Mouse (Mus musculus) urinary bladder, adult 2 months (tissue): ENCODE measurements at regions not wholly inside any gene's neighbourhood (a gene's known extent, or its start where the extent isn't known, plus 50 kb on each side); places are given as distances from the start of the nearest gene placed in this dataset.

Experiments used
- DNase-seq: peaks from one replicate; pipeline ENCODE4 v3.0.0; 2022; ENCODE audit warnings: low spot score

DNA sequence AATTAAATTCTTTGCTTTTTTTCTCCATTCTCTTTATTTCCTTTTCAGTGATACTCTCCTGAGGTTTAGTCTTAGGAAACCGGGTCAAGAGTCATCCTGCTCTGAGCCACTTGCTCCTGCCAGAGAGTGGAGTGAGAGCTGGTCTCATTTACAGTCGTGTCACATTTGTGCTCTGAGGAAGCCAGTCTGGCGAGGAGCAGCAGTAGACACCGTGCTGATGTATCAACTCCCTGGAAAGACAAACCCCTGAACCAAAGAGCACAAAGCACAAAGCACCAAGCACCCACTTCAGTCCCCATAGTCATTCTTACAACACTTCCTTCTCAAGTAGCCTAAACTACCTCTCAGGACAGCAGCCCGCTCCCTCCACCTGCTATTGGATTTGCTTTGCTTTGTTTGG is 390.7 kb downstream of the Wdr11 start:
- no peak for DNase-seq

DNA sequence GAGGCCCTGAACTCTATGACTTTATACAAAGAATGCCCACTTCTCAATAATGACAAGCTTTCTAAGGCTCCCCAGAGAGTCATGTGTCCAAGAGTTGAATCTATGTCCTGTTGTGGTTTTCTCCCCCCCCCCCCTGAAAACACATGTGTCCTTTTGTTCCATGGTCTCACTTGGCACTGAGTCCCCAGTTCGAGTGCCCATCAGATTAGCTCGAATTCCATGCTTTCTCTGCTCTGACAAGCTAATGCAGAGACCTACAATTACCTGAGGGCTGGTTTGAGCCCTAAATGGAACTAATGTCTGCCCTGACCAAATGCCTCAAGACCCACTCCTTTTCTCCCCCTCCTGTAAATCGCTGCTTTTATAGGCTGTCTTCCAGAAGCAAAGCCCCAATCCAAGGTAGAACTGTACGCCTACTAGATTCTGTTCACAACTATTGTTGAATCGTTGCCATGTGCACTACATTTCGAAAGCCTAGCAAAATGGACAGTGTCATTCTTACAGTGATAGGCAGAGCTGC is 392.0 kb downstream of the Wdr11 start:
- DNase-seq = no peak

- no peak for DNase-seq
Measured at GRCm38 (mm10) chr7:129984367-129984766, 392.7 kb downstream of the Wdr11 start.

DNA sequence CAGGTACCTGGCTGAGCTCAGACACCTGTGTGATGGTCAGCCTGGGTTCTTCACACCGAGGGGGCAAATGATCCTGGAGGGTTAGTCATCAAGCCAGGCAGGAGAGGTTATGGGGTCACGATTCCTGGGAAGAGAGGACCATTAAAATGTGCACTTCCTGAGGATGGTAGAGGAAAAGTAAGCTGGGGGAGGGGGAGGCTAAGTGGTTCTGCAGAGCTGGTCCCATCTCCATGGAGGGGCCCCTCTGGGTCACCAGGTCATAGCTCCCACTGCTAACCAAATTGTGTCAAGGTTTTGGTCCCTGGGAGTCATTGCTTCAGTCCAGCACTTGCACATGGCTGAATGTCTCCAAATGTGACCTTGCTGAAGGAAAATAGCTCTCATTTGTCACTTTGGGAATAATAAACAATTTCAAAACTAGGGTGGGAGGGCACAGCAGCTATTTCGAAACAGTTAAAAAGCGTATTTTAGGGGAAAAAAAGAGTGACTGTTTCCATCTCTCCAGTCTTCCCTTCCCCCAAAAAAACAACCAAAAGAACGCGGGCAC is 395.5 kb downstream of the Wdr11 start:
- no peak for DNase-seq

DNA sequence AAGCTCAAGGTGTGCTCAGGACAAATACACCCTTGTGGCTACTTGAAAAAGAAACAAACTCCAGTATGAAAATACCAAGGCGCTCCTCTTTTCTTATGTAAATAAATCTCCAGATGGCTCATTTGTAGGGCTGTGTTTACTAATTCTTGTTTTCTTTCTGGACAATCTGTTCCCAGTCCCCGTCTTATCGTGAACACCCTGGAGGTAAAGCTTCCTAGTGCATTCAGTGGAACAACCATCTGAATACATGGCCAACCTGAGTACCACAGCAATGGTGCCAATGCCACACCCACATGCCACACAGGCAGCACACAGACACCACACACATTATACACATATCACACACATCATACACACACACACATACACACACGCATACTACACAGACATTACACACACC is 396.1 kb downstream of the Wdr11 start:
- DNase-seq = no peak

- DNase-seq = no peak
Measured at GRCm38 (mm10) chr7:129993446-129994223, 402.0 kb downstream of the Wdr11 start.

DNA sequence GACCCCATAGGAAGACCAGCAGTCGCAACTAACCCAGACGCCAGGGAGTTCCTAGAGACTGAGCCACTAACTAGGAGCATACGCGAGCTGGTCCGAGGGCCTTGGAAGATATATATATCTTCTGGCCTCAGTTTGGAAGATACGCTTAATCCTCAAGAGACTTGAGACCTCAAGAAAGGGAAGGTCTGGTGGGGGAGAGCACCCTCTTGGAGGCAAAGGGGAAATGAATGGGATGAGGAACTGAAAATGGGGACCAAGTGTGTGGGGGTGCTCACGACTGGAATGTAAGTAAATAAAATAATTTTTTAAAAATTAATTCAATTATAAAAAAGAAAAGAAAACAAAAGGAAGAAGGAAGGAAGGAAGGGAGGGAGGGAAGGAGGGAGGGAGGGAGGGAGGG is 403.9 kb downstream of the Wdr11 start:
- DNase-seq = no peak

DNA sequence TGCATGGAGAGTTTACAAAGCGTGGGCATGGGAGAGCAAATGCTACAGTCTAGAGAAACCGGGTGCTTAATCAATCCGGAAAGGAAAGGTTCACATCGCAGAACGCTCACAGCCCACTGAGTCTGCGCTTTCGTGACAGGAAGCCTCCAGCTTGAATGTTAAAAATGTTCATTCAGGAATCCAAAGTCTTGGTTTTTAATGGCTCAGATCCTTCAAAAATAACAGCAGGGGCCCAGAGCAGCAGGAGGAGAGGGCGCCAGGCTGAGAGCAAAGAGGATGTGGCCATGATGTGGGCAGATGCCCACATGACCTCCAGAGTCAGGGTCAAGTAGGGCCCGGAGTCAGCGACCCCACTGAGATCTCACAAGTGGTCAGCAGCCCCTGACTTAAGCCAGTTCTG is 409.4 kb downstream of the Wdr11 start:
- no peak for DNase-seq

DNA sequence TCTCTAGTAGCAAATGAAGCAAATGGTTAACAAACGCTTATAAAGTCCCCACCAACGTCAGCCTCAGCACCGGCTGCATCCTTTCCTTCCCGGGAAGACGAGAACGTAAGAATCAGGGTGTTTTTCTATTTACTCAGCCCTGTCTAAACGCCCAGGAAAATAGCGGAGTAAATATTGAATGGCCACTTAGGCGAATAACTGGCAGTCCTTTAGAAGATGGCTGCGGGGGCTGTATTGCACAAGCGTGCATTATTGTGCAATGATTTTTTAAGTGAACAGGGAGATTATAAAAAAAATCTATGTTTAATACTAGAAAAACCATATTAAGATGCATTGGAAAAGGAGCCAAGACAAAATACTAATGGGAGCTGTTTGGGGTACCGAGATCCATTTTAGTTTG is 410.3 kb downstream of the Wdr11 start:
- DNase-seq = no peak

GRCm38 (mm10) chr7:130005406-130005805 is 413.7 kb downstream of the Wdr11 start:
- no peak for DNase-seq

DNA sequence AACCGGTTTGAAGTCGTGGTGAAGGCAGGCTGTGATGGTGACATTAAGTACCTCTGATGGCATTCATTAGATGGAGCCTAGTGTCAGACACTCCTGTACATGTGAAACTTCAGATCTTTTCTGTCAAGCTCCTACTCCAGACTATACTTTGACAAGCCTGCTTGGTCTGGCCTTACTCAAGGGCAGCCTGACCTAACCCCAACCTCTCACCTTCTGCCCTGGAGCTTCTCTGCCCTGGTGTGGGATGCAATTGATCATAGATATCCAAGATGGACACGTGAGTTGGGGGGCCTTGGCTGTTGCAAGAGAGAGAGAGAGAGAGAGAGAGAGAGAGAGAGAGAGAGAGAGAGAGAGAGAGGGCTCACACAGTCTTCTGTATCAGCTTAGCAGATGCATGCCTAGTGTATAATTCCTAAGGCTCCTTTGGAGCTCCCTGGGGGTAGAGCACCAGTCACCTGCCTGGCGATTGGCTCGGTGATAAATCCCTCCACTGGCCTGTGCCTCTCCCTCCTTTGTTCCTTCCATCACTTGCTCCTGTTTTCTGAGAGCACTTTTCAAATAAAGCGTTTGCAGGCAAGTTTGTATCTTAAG is 416.4 kb downstream of the Wdr11 start:
- no peak for DNase-seq

DNA sequence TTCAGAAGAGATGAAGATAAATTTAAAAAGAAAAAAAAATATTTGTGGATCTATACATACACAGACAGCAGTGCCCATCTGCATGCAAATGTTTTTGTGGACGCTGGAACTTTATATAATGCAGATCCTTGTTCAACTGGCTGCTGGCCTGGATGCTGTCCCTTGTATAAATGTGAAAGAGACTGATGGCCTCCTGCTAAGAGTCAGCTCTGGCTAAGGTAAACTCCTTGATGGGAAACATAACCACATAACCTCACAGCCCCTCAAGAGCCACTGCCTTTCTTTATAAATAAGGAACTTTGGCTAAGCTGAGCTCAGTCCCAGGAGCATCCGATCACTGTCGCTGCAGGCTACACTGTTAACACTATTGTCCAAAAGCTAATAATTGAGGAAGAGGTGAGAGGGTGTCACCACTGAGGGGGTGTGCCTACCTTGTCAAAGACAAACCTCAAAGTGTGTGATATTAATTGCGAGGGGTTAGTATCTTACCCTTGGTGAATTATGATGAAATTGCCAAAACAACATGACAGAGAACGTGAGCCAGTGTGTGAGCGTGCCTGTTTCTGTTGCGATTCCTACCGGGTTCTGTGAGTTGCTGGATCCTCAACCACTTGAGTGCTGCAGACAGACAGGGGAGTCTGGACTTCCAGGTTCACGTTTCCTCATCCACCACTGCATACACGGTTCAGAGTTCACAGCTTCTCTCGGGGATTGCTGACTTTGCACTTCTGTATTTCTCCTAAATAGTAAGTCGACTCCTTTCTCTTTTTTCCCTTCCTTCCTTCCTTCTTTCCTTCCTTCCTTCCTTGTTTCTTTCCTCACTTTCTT is 417.1 kb downstream of the Wdr11 start:
- no peak for DNase-seq

- DNase-seq = no peak
Measured at GRCm38 (mm10) chr7:130012067-130012466, 420.4 kb downstream of the Wdr11 start.

DNA sequence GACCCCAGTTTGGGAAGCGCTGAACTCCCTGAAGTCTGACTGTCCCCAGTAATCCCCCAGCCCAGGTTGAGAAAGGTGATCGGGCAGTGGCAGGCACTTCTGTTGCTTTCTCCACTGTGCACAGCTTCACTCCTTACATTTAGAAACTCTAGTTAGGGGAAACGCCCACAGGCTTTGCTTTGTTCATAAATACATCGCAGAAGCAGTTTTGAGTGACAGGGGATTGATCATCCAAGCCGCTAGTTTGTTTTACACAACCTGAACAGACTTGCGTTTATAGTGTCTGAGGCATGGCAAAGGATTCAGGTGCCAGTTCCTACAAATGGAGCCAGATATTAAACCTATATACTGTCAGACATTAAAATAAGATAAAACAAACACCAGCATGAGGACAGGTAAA is 421.4 kb downstream of the Wdr11 start:
- DNase-seq = no peak

DNA sequence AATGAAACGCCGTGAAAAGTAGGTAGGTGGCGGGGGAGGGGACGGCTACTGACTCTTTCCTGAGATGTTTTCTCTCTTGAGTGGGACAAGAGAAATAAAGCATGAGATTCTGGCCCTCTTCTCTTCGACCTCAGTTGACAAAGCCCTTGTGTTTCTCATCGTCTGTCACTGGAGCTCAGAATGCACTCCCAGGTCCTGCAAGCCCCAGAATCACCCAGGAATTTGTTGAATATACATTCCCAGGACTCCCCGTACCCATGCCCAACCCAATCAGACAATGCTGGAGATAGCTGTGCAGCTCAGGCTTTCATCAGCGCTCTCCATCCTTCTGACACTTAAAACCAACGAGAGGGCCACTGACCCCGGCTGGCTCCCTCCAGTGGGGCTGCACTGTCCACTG is 422.9 kb downstream of the Wdr11 start:
- no peak for DNase-seq

DNA sequence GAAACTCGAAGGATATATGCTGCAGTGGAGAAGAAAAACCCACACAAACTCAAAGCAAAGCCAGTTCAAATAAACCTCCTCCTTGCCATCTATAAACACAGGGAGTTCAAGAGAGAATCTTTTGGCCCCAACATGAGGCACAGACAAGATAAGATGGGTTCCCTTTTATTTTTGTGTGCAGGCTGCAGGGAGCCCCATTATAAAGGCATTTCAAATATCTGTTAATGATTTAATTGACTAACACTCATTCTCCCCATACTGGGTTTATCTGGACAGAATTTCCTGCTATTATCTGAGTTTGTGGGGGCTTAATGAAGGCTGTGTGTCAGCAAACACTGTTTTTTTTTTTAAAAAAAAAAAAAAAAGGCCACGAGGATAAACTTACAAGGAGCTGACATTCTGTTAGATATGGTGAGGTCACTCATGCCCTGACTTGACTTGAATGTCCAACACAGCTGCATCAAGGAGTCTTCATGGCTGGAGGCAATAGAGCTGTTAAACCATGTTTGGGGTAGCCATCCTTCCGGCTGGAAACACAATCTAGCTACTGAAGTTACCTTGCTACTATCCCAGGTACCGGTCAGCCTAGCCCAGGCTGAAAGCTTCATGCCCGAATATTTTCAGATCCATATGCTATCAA is 423.8 kb downstream of the Wdr11 start:
- no peak for DNase-seq

GRCm38 (mm10) chr7:130016015-130016874 is 424.6 kb downstream of the Wdr11 start:
- no peak for DNase-seq

- no peak for DNase-seq
Measured at GRCm38 (mm10) chr7:130018891-130019290, 427.2 kb downstream of the Wdr11 start.

DNA sequence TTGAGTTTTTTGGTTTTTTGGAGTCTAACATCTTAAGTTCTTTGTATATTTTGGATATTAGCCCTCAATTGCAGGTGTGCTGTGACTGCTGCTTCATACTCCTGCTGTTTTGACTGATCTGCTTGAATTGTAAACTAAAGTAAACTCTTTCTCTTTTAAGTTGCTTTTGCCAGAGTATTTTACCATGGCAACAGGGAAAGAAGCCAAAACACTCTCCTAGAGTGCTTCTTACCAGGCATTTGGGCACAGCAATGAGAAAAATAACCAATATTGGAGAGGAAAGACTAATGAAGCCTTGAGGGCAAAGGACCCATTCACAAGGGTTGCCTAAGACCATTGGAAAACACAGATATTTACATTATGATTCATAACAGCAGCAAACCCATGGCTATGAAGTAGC is 437.3 kb downstream of the Wdr11 start:
- DNase-seq = no peak

DNA sequence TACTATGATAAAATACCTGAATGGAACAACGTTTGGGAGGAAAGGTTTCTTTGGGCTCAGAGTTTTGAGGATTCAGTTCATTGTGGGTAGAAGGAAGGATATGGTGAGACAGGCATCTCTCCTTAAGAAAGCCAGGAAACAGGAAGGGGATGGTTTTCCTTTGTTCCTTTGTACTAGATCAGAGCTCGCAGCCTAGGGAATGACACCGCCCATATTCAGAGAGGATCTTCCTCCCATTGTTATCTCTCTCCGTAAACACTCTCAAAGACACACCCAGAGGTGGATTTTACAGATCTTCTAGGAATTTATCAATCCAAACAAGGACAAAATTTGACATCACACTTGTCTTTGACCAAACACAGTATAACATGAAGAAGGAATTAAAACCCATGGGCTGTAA is 439.0 kb downstream of the Wdr11 start:
- no peak for DNase-seq

GRCm38 (mm10) chr7:130036235-130036634 is 444.6 kb downstream of the Wdr11 start:
- no peak for DNase-seq
